Mouse (Mus musculus): Measurements from ENCODE around the gene Olfr974. TPM values are rescaled to one million over a fixed set of nuclear protein-coding genes. Genes with fewer than 3 reads are reported as not detected.
"Not testable (repeated sequence)": the region's sequence is repeated elsewhere in the genome, so short reads cannot be mapped to it uniquely, and the experiment has no call there.

Olfr974 gene
- not detected for total RNA-seq (2021)
- long read RNA-seq, experiment 1: 0 reads
- long read RNA-seq, experiment 2: 0 reads

- DNase-seq (ENCODE audit: low spot score in 2 of 2): no peak
Measured at GRCm38 (mm10) chr9:39937201-39937600, at the start of gene Olfr974. Gene Olfr974 (plus strand): TSS chr9:39937501.

GRCm38 (mm10) chr9:39905106-39905505 lies 32.2 kb upstream of the Olfr974 start:
- DNase-seq (ENCODE audit: low spot score in 2 of 2): no peak

GRCm38 (mm10) chr9:39907036-39907435 lies 30.3 kb upstream of the Olfr974 start, which contains the start of gene Olfr229:
Gene Olfr229 (plus strand): TSS chr9:39907336.
- no peak for DNase-seq (ENCODE audit: low spot score in 2 of 2)

GRCm38 (mm10) chr9:39909939-39910338 lies 27.4 kb upstream of the Olfr974 start:
- DNase-seq (ENCODE audit: low spot score in 2 of 2): no peak

- not testable (repeated sequence) for DNase-seq (ENCODE audit: low spot score in 2 of 2)
Measured at GRCm38 (mm10) chr9:39927975-39928836, 9.1 kb upstream of the Olfr974 start.

- DNase-seq (ENCODE audit: low spot score in 2 of 2): not testable (repeated sequence)
Measured at GRCm38 (mm10) chr9:39928837-39929236, 8.5 kb upstream of the Olfr974 start.

GRCm38 (mm10) chr9:39951946-39952345 lies 14.6 kb downstream of the Olfr974 start, which contains the start of gene Olfr975:
Gene Olfr975 (minus strand): TSS chr9:39952046.
- DNase-seq (ENCODE audit: low spot score in 2 of 2): no peak

GRCm38 (mm10) chr9:39961033-39961432 lies 23.7 kb downstream of the Olfr974 start, which contains the start of gene Olfr976:
Gene Olfr976 (minus strand): TSS chr9:39961133.
- not testable (repeated sequence) for DNase-seq (ENCODE audit: low spot score in 2 of 2)

- not testable (repeated sequence) for DNase-seq (ENCODE audit: low spot score in 2 of 2)
Measured at GRCm38 (mm10) chr9:39976581-39977145, 39.4 kb downstream of the Olfr974 start.

- no peak for DNase-seq (ENCODE audit: low spot score in 2 of 2)
Measured at GRCm38 (mm10) chr9:39991813-39992212, 54.5 kb downstream of the Olfr974 start, which contains the start of gene Olfr978. Gene Olfr978 (plus strand): TSS chr9:39992113.

Other genes with a start within 250 kb of the Olfr974 start
- not detected for gene Olfr149, start 230.4 kb upstream of the Olfr974 start, total RNA-seq (2021)
- not detected for gene Olfr965, start 226.1 kb upstream of the Olfr974 start, total RNA-seq (2021)
- gene Olfr150, start 206.5 kb upstream of the Olfr974 start, total RNA-seq (2021): not detected
- not detected for gene Olfr967, start 191.3 kb upstream of the Olfr974 start, total RNA-seq (2021)
- not detected for gene Olfr968, start 154.2 kb upstream of the Olfr974 start, total RNA-seq (2021)
- not detected for gene Olfr969, start 146.6 kb upstream of the Olfr974 start, total RNA-seq (2021)
- gene Olfr970, start 128.6 kb upstream of the Olfr974 start, total RNA-seq (2021): not detected
- gene Olfr971, start 100.6 kb upstream of the Olfr974 start, total RNA-seq (2021): not detected
- not detected for gene Olfr972, start 71.1 kb upstream of the Olfr974 start, total RNA-seq (2021)
- gene Olfr229, start 30.2 kb upstream of the Olfr974 start, total RNA-seq (2021): not detected
- not detected for gene Olfr975, start 14.5 kb downstream of the Olfr974 start, total RNA-seq (2021)
- gene Olfr976, start 23.6 kb downstream of the Olfr974 start, total RNA-seq (2021): not detected
- gene Olfr978, start 54.6 kb downstream of the Olfr974 start, total RNA-seq (2021): not detected
- not detected for gene Olfr979, start 66.0 kb downstream of the Olfr974 start, total RNA-seq (2021)
- not detected for gene Olfr980, start 72.1 kb downstream of the Olfr974 start, total RNA-seq (2021)
- not detected for gene Olfr981, start 84.0 kb downstream of the Olfr974 start, total RNA-seq (2021)
- gene Olfr982, start 136.3 kb downstream of the Olfr974 start, total RNA-seq (2021): not detected
- not detected for gene Olfr983, start 156.1 kb downstream of the Olfr974 start, total RNA-seq (2021)
- gene Olfr984, start 176.7 kb downstream of the Olfr974 start, total RNA-seq (2021): not detected
- not detected for gene Olfr985, start 192.7 kb downstream of the Olfr974 start, total RNA-seq (2021)
- gene Tmem225, start 210.6 kb downstream of the Olfr974 start, total RNA-seq (2021): not detected
- gene Olfr986, start 243.4 kb downstream of the Olfr974 start, total RNA-seq (2021): not detected

Data from left cerebral cortex, adult 18-20 months (tissue).